Mouse (Mus musculus) thymus, adult 2 months (tissue): ENCODE results near the gene Cyp46a1. TPM values are rescaled to one million over a fixed set of nuclear protein-coding genes. Genes with fewer than 3 reads are reported as not detected.

ENCODE experiments used
- DNase-seq: peaks from one replicate; pipeline ENCODE4 v3.0.0; 2021
- H3K27ac ChIP-seq: fragments of 200-500 bp; 2 replicates; pipeline ENCODE4 v1.5.1; 2012; ENCODE audit warnings: low read length, control low read depth; ENCODE audit not compliant: control insufficient read depth, insufficient read depth
- H3K27me3 ChIP-seq: fragments of 200-500 bp; 2 replicates; pipeline ENCODE4 v1.6.1; 2012; ENCODE audit warnings: mild to moderate bottlenecking, low read length, moderate library complexity, mixed read lengths; ENCODE audit not compliant: control insufficient read depth, insufficient read depth
- H3K36me3 ChIP-seq: fragments of 200-500 bp; 2 replicates; pipeline ENCODE4 v1.6.1; 2012; ENCODE audit warnings: mild to moderate bottlenecking, low read length, moderate library complexity; ENCODE audit not compliant: control insufficient read depth, insufficient read depth
- H3K4me1 ChIP-seq: fragments of 200-500 bp; replicated peaks from 2 replicates; pipeline ENCODE4 v1.6.1; 2012; ENCODE audit warnings: low read length; ENCODE audit not compliant: control insufficient read depth, insufficient read depth
- H3K4me3 ChIP-seq: fragments of 200-500 bp; 2 replicates; pipeline ENCODE4 v1.5.1; 2012; ENCODE audit warnings: mild to moderate bottlenecking, low read length, control low read depth, moderate library complexity; ENCODE audit not compliant: control insufficient read depth, insufficient read depth
- CTCF ChIP-seq: fragments of 200-500 bp; IDR thresholded peaks from 2 replicates; pipeline ENCODE4 v1.5.1; 2012; ENCODE audit warnings: mild to moderate bottlenecking, control low read depth, low read length, moderate library complexity, borderline replicate concordance; ENCODE audit not compliant: control insufficient read depth, poor library complexity, insufficient read depth; ENCODE audit errors: extremely low read depth
- POLR2A ChIP-seq: fragments of 200-500 bp; IDR thresholded peaks from 2 replicates; pipeline ENCODE4 v1.6.1; 2012; ENCODE audit warnings: mild to moderate bottlenecking, low read length, control low read depth, moderate library complexity; ENCODE audit not compliant: control insufficient read depth, poor library complexity, insufficient read depth; ENCODE audit errors: extremely low read depth
- WGBS: fragments of 180-500 bp; shearing (Covaris S2); methylation state at CpG from one replicate; pipeline ENCODE4 v1.1.7; 2018; 5-methylcytosine and 5-hydroxymethylcytosine counted together
- polyA plus RNA-seq: library from polyadenylated mRNA; depleted of rRNA; stranded (reverse); fragments of >200 nt; gene quantifications from 2 replicates; pipeline ENCODE4 v1.2.3, GENCODE M21; 2012

The Cyp46a1 gene
- polyA plus RNA-seq, 1 experiment: 0.69 TPM

GRCm38 (mm10) chr12:108365868-108366267, 31.7 kb downstream of the Cyp46a1 start:
- TF ChIP-seq CTCF: no peak
- no peak for TF ChIP-seq POLR2A
- Histone ChIP-seq H3K4me3 (no peak overlapping the region), H3K4me1 (no peaks in the 10 kb centered on the region), H3K27me3 (no peaks in the 10 kb centered on the region), H3K36me3 (no peaks in the 10 kb centered on the region), H3K27ac (no peak overlapping the region)
- no peak for DNase-seq
- WGBS: 72% methylated on average over 7 of the region's 7 CpGs

GRCm38 (mm10) chr12:108367909-108368308, 33.7 kb downstream of the Cyp46a1 start:
- H3K27ac ChIP-seq: no peak overlapping the region
- WGBS: 59% methylated on average over 2 of the region's 2 CpGs
- DNase-seq: no peak
- H3K4me3 ChIP-seq: no peak overlapping the region
- no peaks in the 10 kb centered on the region for H3K4me1 ChIP-seq
- no peaks in the 10 kb centered on the region for H3K36me3 ChIP-seq
- TF ChIP-seq POLR2A (no peak), CTCF (no peak)
- H3K27me3 ChIP-seq: no peaks in the 10 kb centered on the region

GRCm38 (mm10) chr12:108368921-108369320, 34.7 kb downstream of the Cyp46a1 start:
- H3K4me1 ChIP-seq: no peaks in the 10 kb centered on the region
- H3K36me3 ChIP-seq: no peaks in the 10 kb centered on the region
- H3K27me3 ChIP-seq: no peaks in the 10 kb centered on the region
- TF ChIP-seq CTCF (no peak), POLR2A (no peak)
- no peak overlapping the region for H3K27ac ChIP-seq
- 63% methylated on average over 5 of the region's 5 CpGs for WGBS
- DNase-seq: no peak
- H3K4me3 ChIP-seq: no peak overlapping the region

GRCm38 (mm10) chr12:108370596-108371428, 36.6 kb downstream of the Cyp46a1 start, which contains the start of gene Eml1:
Eml1 (plus strand) TSS chr12:108370957.
- Histone ChIP-seq H3K4me1 (no peaks in the 10 kb centered on the region), H3K27ac (no peak within 1 kb of the TSS), H3K36me3 (no peaks in the 10 kb centered on the region), H3K27me3 (no peaks in the 10 kb centered on the region), H3K4me3 (no peak within 1 kb of the TSS)
- TF ChIP-seq CTCF (no peak), POLR2A (no peak)
- WGBS: 63% methylated on average over 19 of the region's 19 CpGs
- no peak for DNase-seq

- Histone ChIP-seq H3K27me3 (no peaks in the 10 kb centered on the region), H3K4me3 (no peak overlapping the region), H3K4me1 (no peaks in the 10 kb centered on the region), H3K36me3 (no peaks in the 10 kb centered on the region), H3K27ac (no peak overlapping the region)
- DNase-seq: no peak
- WGBS: 68% methylated on average over 6 of the region's 6 CpGs
- TF ChIP-seq POLR2A (no peak), CTCF (no peak)
Observed at GRCm38 (mm10) chr12:108371429-108371765, 37.2 kb downstream of the Cyp46a1 start.

- H3K36me3 ChIP-seq: no peaks in the 10 kb centered on the region
- TF ChIP-seq POLR2A (no peak), CTCF (no peak)
- no peak for DNase-seq
- no peaks in the 10 kb centered on the region for H3K27me3 ChIP-seq
- no peaks in the 10 kb centered on the region; the same call in 1 of the 2 replicates for H3K4me1 ChIP-seq
- no peak overlapping the region for H3K4me3 ChIP-seq
- H3K27ac ChIP-seq: no peak overlapping the region
- WGBS: 94% methylated on average over 17 of the region's 17 CpGs
Observed at GRCm38 (mm10) chr12:108372241-108372640, 38.1 kb downstream of the Cyp46a1 start.
